Mouse (Mus musculus) gastrocnemius, adult 2 months (tissue): Measurements from ENCODE around the gene Fstl5. TPM values are rescaled to one million over a fixed set of nuclear protein-coding genes. Genes with fewer than 3 reads are reported as not detected.

Experiments used
- DNase-seq: peaks from one replicate; pipeline ENCODE4 v3.0.0; 2022
- H3K27ac ChIP-seq: fragments of 200-600 bp; 2 replicates; pipeline ENCODE4 v1.8.1; 2022; ENCODE audit warnings: mild to moderate bottlenecking
- H3K4me3 ChIP-seq: fragments of 200-600 bp; 2 replicates; pipeline ENCODE4 v1.8.1; 2022; ENCODE audit warnings: mild to moderate bottlenecking, moderate library complexity
- CTCF ChIP-seq: fragments of 200-600 bp; IDR thresholded peaks from 2 replicates; pipeline ENCODE4 v1.8.1; 2022; ENCODE audit warnings: antibody characterized with exemption, mild to moderate bottlenecking, moderate library complexity
- intact Hi-C: fragments of 180-260 bp; cut with DNase I; formaldehyde crosslinking; loops from one replicate; pipeline ENCODE4 v1.15.1; 2025
- total RNA-seq, 2 experiments: library from RNA; stranded (reverse); gene quantifications; 2 replicates each; pipeline ENCODE4 v1.2.3; 2021

Fstl5 gene
- total RNA-seq, 2 experiments from 2014 or later: not detected

- no peak overlapping the region for H3K27ac ChIP-seq
- no peak for DNase-seq
- no peak overlapping the region for H3K4me3 ChIP-seq
- intact Hi-C loops: no loop called here
- TF ChIP-seq CTCF: no peak
These were observed 546.0 kb downstream of the Fstl5 start for GRCm38 (mm10) chr3:76620044-76620443.

DNA sequence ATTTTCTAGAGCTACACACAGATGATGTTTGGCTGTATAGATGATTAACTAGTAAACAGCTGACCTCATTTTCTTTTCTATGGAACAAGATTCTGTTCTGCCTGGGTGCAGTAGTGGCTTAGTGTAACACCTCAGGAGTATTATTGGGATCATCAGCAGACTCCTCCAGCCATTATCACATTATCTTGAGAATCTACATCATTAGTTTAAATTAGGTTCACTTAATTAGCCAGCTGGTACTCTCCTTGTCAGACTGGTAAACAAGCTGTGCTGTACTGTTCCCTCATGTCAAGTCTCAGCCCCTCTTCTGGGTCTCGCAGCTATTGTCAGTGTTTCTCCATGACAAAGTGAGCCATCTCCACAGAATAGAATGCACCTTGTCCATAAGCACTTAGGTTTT lies 580.2 kb downstream of the Fstl5 start:
- H3K27ac ChIP-seq: no peak overlapping the region
- no peak for DNase-seq
- intact Hi-C loops: no loop called here
- no peak overlapping the region for H3K4me3 ChIP-seq
- TF ChIP-seq CTCF: no peak

GRCm38 (mm10) chr3:76670859-76671258 lies 596.8 kb downstream of the Fstl5 start:
- H3K4me3 ChIP-seq: no peak overlapping the region
- intact Hi-C loops: no loop called here
- DNase-seq: no peak
- no peak for TF ChIP-seq CTCF
- no peak overlapping the region for H3K27ac ChIP-seq

DNA sequence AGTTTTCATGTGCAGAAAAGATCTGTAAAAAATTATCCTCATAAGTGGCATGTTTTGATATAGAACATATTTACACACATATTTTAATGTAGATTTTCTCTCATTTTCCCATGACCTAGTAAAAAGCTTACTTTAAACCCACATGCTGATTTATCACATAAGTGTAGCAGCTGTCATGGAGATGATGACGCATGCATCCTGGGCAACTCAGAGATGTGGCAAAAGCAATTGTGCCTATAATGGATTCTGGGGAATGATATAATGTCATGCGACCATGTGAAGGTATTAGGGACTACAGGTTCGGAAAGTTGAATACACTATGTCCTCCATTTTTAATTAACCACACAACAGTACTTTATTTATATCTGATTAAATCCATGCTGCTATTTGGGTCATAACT lies 601.9 kb downstream of the Fstl5 start:
- no peak for TF ChIP-seq CTCF
- Histone ChIP-seq H3K4me3 (no peak overlapping the region), H3K27ac (no peak overlapping the region)
- intact Hi-C loops: no loop called here
- no peak for DNase-seq

GRCm38 (mm10) chr3:76679853-76680545 lies 605.9 kb downstream of the Fstl5 start:
- Histone ChIP-seq H3K4me3 (no peak overlapping the region), H3K27ac (no peak overlapping the region)
- intact Hi-C loops: no loop called here
- no peak for TF ChIP-seq CTCF
- no peak for DNase-seq

DNA sequence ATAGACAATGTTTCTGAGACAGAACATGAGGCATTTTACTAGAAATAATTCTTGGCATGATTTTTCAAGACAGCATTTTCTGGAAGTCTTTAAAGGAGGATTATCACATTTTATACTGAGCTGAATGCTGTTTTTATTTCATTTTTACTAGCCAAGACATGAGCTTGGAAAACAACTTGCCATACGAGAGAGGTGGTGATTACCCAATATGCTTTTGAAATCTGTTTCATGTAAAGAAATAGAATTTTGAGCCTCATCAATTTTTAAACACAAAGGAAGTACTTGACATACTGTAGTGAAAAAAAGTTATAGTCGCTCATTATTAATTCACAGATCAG lies 606.4 kb downstream of the Fstl5 start:
- no peak overlapping the region for H3K27ac ChIP-seq
- intact Hi-C loops: no loop called here
- TF ChIP-seq CTCF: no peak

DNA sequence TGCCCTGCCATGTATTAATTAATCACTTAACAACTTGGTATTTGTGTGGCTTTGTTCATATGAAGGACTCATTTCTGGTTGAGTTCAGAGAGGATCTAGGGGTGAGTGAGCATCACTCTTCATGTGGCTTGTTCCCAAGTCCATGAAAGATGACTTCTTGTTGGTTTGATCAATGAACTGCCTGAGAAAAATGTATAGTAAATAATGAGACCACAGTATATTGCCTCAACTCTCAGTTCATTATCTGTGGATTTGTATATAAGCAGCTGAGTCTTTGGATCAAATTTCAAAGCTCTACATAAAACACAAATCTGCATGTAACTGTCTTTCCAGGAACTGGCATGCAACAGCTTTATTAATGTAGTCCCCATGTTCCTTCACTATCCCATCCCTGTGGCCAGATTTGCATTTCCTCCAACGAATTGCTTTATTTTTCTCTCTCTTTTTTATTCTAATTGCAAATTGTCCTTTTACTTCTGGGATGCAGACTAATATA lies 623.1 kb downstream of the Fstl5 start:
- H3K4me3 ChIP-seq: no peak overlapping the region
- no peak for DNase-seq
- intact Hi-C loops: no loop called here
- no peak for TF ChIP-seq CTCF
- H3K27ac ChIP-seq: no peak overlapping the region

More for the DNA sequence above, 606.4 kb downstream of the Fstl5 start:
- no peak for DNase-seq
- H3K4me3 ChIP-seq: no peak overlapping the region

DNA sequence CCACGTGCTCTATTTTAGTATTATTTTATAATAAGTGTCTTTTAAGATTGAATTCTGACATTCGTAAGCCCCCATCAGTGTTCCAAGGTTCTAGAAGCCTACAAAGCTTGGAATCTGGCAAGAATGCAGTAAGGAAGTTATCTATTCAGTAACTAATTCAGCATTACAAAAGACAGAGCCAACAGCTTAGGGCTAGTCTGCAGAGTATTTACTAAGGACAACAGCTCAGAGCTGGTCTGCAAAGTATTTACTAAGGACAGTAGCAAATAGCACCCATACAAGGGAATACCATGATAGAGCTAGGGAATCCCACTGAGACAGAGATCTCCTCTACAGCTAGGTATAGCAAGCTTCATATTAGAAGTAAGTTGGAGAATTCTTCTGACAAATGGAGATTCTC lies 665.2 kb downstream of the Fstl5 start:
- no peak for DNase-seq
- intact Hi-C loops: no loop called here
- no peak for TF ChIP-seq CTCF
- no peak overlapping the region for H3K4me3 ChIP-seq
- no peak overlapping the region for H3K27ac ChIP-seq

Other genes starting within 250 kb of the Fstl5 start
- gene Golim4, start 117.3 kb upstream of the Fstl5 start, total RNA-seq: 10 to 100 TPM in 1 of 2 experiments, 1 to 10 TPM in 1; 8.0 to 13.5 TPM